ENCODE assay signal across 12 mouse cellular contexts in genomic region chrX:52193311-52193968, GRCm38 (mm10). TPM values are rescaled to one million over a fixed set of nuclear protein-coding genes. Genes with fewer than 3 reads are reported as not detected.
A peak's percentile ranks its signal among the peaks of the same experiment; 100 is the strongest.
DNase-seq lines count a peak whose midpoint lies in the region; ATAC-seq lines count a peak whose summit lies in the region.
"Had no signal": no experiment of that assay in that cellular context is flagged by ENCODE, and none has a peak within 500 bp of the region (broad histone marks: within the 10 kb centered on the region; RNA-seq: fewer than 3 reads in every experiment).

No protein-coding gene starts in this region.

- WGBS in embryonic facial prominence, embryonic 11.5 days, result 29% methylated on average over 4 of the region's 4 CpGs

- no peak for ATAC-seq in embryonic facial prominence, embryonic 11.5 days (replicated peaks; ENCODE audit: insufficient number of reproducible peaks, low FRiP score, low TSS enrichment, low read depth)
- ATAC-seq in inflammation-experienced regulatory T-cells, adult 6 months, result no peak
- no peak for ATAC-seq in megakaryocyte progenitor cell, adult 5-6 weeks (replicated peaks; ENCODE audit: poor library complexity)

- H3K9me3 ChIP-seq in embryonic facial prominence, embryonic 11.5 days (replicated peaks; ENCODE audit: control insufficient read depth, low read length), result no peaks in the 10 kb centered on the region
- H3K9me3 ChIP-seq: stomach, embryonic 15.5 days had no signal

- H3K4me3 ChIP-seq in embryonic facial prominence, embryonic 11.5 days (ENCODE audit: low read depth, low read length), result no peak overlapping the region
- H3K4me3 ChIP-seq: gastrocnemius, adult 2 months; left cerebral cortex, adult 2 months; stomach, embryonic 15.5 days had no signal

- no peak overlapping the region for H3K27ac ChIP-seq in embryonic facial prominence, embryonic 11.5 days (replicated peaks; ENCODE audit: low read depth, low read length)
- H3K27ac ChIP-seq: gastrocnemius, adult 2 months; left cerebral cortex, adult 2 months; stomach, embryonic 15.5 days had no signal

- H3K9ac ChIP-seq in embryonic facial prominence, embryonic 11.5 days (replicated peaks; ENCODE audit: low read length), result no peak overlapping the region
- H3K9ac ChIP-seq: stomach, embryonic 15.5 days had no signal

- H3K36me3 ChIP-seq in embryonic facial prominence, embryonic 11.5 days (replicated peaks; ENCODE audit: control insufficient read depth, insufficient read depth, low read depth, low read length), result no peaks in the 10 kb centered on the region
- H3K36me3 ChIP-seq: stomach, embryonic 15.5 days had no signal

- no peaks in the 10 kb centered on the region for H3K27me3 ChIP-seq in embryonic facial prominence, embryonic 11.5 days (ENCODE audit: control insufficient read depth, insufficient read depth, low read length)
- H3K27me3 ChIP-seq: CH12.LX; stomach, embryonic 15.5 days had no signal

- H3K4me2 ChIP-seq in embryonic facial prominence, embryonic 11.5 days (ENCODE audit: low read depth, low read length), result no peak overlapping the region
- H3K4me2 ChIP-seq: stomach, embryonic 15.5 days had no signal

- DNase-seq in heart, adult 8-10 months (ENCODE audit: low spot score), result peak; percentile 10
- DNase-seq in heart, adult 11 months, result no peak
- peak; percentile 71 for DNase-seq in ES-CJ7 (ENCODE audit: low read depth, low spot score)
- peak; percentile 76 for DNase-seq in embryonic facial prominence, embryonic 11.5 days (ENCODE audit: low spot score)
- DNase-seq in kidney, postnatal 10 days, result peak; percentile 38
- DNase-seq in layer of hippocampus, adult 8-10 months (ENCODE audit: low spot score in 2 of 2), result no peak
- DNase-seq: gastrocnemius, adult 2 months had no signal

- no peaks in the 10 kb centered on the region for H3K4me1 ChIP-seq in embryonic facial prominence, embryonic 11.5 days (ENCODE audit: control insufficient read depth, insufficient read depth, low read length)
- H3K4me1 ChIP-seq: stomach, embryonic 15.5 days had no signal

RNA-seq across cellular contexts. Expression of gene Gpc4, which starts 28.4 kb away (rescaled TPM):
- 10 to 100 TPM; 30.6 to 39.7 (median 34.3) TPM for total RNA-seq in heart, adult 8-10 months (2022)
- 30.7 and 34.7 TPM in 2 replicates for polyA plus RNA-seq in embryonic facial prominence, embryonic 11.5 days (2014; fragmentation: Nextera tagmentation; extraction: Ambion mirVana)
- 10 to 100 TPM; 45.6 to 52.9 (median 47.9) TPM for total RNA-seq in layer of hippocampus, adult 8-10 months (2022)
- not detected for polyA plus RNA-seq in inflammation-experienced regulatory T-cells, adult 6 months (2017; shearing (Covaris generic))
- total RNA-seq in megakaryocyte progenitor cell, adult 5-6 weeks (2015), result 1.7 and 2.0 TPM in 2 replicates
- total RNA-seq in megakaryocyte progenitor cell, adult 5-6 weeks (2017), result 0.30 and 0.33 TPM in 2 replicates
- total RNA-seq: CH12.LX had no signal

Comparison
In these comparisons a context has a peak if more than half of its experiments do, and no peak if none do; other contexts are left out.
1. DNase-seq: peak in heart, adult 8-10 months (single experiment), ES-CJ7 (single experiment), embryonic facial prominence, embryonic 11.5 days (single experiment) and kidney, postnatal 10 days (single experiment); none in heart, adult 11 months (single experiment) and layer of hippocampus, adult 8-10 months (0 of 2).
2. RNA of gene Gpc4, which starts 28.4 kb away (total RNA-seq): 45.6 to 52.9 TPM in layer of hippocampus, adult 8-10 months and 30.6 to 39.7 TPM in heart, adult 8-10 months; 0.30 to 2.0 TPM in megakaryocyte progenitor cell, adult 5-6 weeks; every median in the first group is over 10 times any median in the second.